Mouse (Mus musculus): Measurements from ENCODE around the gene Ccnd3. TPM values are rescaled to one million over a fixed set of nuclear protein-coding genes. Genes with fewer than 3 reads are reported as not detected.

Ccnd3 gene
- total RNA-seq, 2 experiments from 2014 or later: 24.5 to 26.7 TPM

DNA sequence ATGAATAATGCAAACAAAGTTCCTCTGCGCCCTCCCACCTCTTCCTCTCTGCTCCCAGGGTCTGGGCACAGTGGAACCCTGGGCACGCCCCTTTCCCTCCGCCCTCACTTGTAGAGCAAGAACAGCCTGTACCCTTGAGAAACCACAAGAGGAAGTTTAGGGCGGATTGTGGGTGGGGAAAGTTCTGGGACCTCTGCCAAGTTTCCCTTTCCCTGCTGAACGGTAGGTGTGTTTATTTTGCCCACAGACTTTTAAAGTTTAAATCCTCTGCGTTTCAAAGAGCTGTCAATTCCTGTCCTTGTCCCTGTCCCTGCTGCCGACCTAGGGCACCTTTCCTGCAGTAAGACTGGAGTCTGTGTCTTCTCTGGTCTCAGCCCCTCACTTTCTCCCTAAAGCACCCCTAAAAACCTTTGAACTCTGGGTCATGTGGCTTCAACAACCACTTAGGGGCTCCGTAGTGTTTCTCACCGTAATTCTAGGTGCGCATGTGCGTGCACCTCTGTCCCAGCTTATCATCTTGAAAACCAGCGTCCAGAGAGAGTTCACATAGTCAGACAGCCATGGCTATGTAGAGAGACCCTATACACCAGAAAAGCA is 3.3 kb downstream of the Ccnd3 start:
- intact Hi-C loops (cut with DNase I): no loop called here
- peak; percentile 83 to 96 for DNase-seq (ENCODE audit: extremely low spot score in 1 of 2, low spot score in 2 of 2)

GRCm38 (mm10) chr17:47509031-47509705 is 4.3 kb downstream of the Ccnd3 start:
- no peak for DNase-seq (ENCODE audit: extremely low spot score in 1 of 2, low spot score in 2 of 2)
- intact Hi-C loops (cut with DNase I): no loop called here

GRCm38 (mm10) chr17:47511111-47512020 is 6.5 kb downstream of the Ccnd3 start:
- DNase-seq (ENCODE audit: extremely low spot score in 1 of 2, low spot score in 2 of 2): peak; percentile 91 to 96
- intact Hi-C loops (cut with DNase I): loop anchor here (2.0 to 5.0 kb wide), 2 partner anchors 83 to 166 kb away; no protein-coding TSS in a partner anchor

DNA sequence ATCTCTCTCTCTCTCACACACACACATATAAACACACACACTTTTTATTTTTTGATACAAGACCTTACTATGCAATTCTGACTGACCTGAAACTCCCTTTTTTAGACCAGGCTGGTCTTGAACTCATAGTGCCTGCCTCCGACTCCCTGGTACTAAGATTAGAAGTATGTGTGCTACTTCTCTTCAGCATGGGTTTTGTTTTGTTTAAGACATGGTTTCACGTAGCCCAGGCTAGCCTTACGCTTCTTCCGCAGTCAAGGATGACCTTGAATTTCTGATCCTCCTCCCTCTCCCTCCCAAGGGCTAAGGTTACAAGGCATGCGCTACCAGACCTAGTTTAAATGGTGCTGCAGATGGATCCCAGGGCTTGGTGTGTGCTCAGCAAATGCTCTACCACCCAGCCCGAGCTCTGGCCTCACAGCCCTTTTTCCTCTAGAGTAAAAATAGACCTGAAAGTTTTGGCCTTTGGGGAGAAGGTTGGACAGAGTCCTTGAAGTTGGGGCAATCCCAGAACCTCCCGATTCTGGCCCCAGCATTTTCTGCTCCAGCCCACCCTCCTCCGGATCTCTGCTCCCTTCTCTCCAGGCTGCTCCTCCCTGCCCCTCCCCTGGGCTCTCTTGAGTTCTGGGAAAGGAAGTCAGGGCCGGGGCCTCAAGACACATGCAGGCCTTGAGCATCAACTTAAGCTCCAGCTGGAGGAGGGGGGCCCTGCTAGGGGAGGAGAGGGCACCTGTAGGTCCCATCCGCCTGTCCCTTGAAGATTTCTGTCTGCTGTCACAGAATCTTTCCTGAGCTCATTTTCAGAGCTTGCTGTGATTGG is 8.3 kb downstream of the Ccnd3 start:
- intact Hi-C loops (cut with DNase I): loop anchor here (5.0 kb wide), 1 partner anchor 164 kb away; no protein-coding TSS in a partner anchor

GRCm38 (mm10) chr17:47515180-47515844 is 10.5 kb downstream of the Ccnd3 start:
- no peak for DNase-seq (ENCODE audit: extremely low spot score in 1 of 2, low spot score in 2 of 2)
- intact Hi-C loops (cut with DNase I): no loop called here

More for the DNA sequence above, 8.3 kb downstream of the Ccnd3 start:
- DNase-seq (ENCODE audit: extremely low spot score in 1 of 2, low spot score in 2 of 2): no peak

- intact Hi-C loops (cut with DNase I): no loop called here
- DNase-seq (ENCODE audit: extremely low spot score in 1 of 2, low spot score in 2 of 2): no peak
These were observed 11.4 kb downstream of the Ccnd3 start for GRCm38 (mm10) chr17:47516232-47516631.

GRCm38 (mm10) chr17:47518205-47518604 is 13.4 kb downstream of the Ccnd3 start:
- intact Hi-C loops (cut with DNase I): no loop called here
- DNase-seq (ENCODE audit: extremely low spot score in 1 of 2, low spot score in 2 of 2): no peak

DNA sequence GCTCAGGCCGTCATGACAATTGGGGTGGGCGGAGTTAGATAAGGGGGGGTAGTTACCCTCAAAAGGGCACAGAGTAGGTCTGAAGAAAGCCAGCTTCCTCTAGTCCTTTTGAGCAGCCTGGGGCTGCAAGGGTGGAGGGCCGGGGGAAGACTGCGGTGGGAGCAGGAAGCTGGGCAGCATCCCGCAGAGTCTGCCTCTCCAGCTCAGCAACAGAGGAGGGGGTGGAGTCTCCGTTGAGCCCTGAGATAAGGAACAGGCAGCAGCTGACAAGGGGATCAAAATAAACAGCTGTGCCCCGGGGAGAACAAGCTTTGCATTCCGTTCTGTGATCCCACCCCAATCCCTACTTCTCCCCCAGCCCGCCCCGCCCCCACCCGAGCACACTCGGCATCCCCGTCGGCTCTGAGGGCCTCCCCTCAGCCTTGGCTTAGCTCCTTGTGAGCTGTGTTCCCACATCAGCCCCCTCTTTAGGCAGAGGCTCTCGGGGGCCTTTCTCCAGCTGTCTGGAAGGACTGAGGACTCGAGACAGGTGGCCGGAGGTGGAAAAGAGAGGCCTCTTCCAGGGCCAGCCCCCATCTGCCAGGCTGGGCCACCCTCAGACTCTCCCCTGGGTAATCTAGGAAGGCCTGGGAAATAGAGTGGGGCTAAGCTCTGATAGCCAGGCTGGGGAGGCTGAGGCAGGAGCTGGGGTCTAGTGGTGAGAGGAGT is 16.9 kb downstream of the Ccnd3 start:
- peak; percentile 25 to 91 for DNase-seq (ENCODE audit: extremely low spot score in 1 of 2, low spot score in 2 of 2)
- intact Hi-C loops (cut with DNase I): no loop called here

DNA sequence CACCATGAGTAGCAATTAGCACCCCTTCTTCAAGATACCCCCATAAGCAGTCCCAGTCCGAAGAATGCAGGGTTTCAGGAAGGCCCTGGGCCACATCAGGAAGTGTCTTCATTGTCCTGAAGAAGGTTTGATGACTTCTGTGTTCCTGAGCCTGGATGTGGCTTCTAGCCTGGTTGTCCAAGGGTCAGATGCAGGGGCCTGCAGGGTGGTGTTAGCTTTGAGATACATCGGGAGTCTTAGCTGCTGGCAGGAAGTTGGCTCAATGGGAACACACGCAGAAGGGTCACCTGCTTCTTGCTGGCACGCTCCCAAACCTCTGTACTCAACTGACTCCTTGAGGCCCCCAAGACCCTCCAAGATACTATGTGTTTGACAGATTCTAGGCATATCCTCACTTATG is 17.7 kb downstream of the Ccnd3 start:
- no peak for DNase-seq (ENCODE audit: extremely low spot score in 1 of 2, low spot score in 2 of 2)
- intact Hi-C loops (cut with DNase I): no loop called here

DNA sequence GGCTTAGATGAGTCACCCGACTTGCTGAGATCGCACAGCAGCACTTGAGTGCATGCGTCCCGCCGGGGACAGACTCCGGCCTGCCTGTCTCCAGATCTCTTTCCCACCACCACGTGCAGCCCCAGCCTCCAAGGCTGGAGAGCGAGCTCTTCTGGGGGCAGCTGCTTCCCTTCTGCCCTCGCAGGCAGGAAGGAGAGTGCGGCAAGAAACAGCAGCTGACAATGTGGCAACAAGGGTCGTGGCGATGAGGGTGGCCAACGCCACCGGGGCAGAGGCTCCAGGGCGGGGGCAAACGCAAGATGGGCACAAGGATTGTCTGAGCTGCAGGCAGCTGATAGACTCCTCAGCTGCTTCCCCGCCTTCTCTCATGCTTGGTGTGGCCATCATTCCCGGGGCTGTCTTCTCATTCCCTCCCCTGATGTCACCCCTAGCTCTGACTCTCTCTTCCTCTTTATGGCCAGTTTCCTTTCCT is 18.4 kb downstream of the Ccnd3 start:
- intact Hi-C loops (cut with DNase I): no loop called here
- DNase-seq (ENCODE audit: extremely low spot score in 1 of 2, low spot score in 2 of 2): peak in 1 of 2 experiments; percentile 74

GRCm38 (mm10) chr17:47524055-47524454 is 19.2 kb downstream of the Ccnd3 start:
- intact Hi-C loops (cut with DNase I): no loop called here

GRCm38 (mm10) chr17:47524991-47525390 is 20.1 kb downstream of the Ccnd3 start:
- intact Hi-C loops (cut with DNase I): no loop called here
- no peak for DNase-seq (ENCODE audit: extremely low spot score in 1 of 2, low spot score in 2 of 2)

More at GRCm38 (mm10) chr17:47524055-47524454, 19.2 kb downstream of the Ccnd3 start:
- DNase-seq (ENCODE audit: extremely low spot score in 1 of 2, low spot score in 2 of 2): no peak

- intact Hi-C loops (cut with DNase I): no loop called here
- DNase-seq (ENCODE audit: extremely low spot score in 1 of 2, low spot score in 2 of 2): no peak
These were observed 22.1 kb downstream of the Ccnd3 start for GRCm38 (mm10) chr17:47526856-47527520.

DNA sequence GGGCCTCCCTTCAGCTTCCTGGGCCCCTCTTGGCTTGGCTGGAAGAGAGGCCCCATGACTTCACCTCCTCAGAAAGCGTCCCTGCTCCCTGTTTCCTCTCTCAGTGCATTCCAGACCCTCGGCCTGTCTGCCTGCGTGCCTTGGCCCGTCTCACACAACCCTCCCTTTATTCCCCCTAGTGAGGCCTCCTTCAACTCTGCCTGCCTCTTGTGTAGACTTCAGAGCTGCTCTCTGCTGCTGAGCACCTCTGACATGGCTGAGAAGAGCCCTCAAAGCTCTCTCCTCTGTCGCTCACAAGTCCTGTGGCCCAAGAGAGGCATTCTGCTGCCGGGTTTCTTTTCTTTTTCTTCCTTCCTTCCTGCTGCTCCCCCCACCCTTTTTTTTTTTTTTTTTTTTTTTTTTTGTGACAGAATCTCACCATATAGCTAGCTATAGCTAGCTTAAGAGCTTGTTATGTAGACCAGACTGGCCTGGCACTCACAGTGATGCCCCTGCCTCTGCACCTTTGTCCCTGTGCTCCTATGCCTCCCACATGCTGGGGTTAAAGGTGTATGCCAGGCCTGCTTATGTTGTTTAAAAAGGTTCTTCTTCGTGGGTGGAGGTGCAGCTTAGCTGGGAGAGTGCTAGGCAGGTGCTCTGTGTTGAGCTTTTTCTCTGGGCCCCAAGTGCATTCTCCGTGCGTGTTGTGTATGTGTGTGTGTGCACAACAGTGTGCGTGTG is 22.9 kb downstream of the Ccnd3 start:
- intact Hi-C loops (cut with DNase I): no loop called here

GRCm38 (mm10) chr17:47528919-47529318 is 24.1 kb downstream of the Ccnd3 start:
- intact Hi-C loops (cut with DNase I): no loop called here
- DNase-seq (ENCODE audit: extremely low spot score in 1 of 2, low spot score in 2 of 2): no peak

More for the DNA sequence above, 22.9 kb downstream of the Ccnd3 start:
- DNase-seq (ENCODE audit: extremely low spot score in 1 of 2, low spot score in 2 of 2): no peak

GRCm38 (mm10) chr17:47529595-47529994 is 24.7 kb downstream of the Ccnd3 start:
- intact Hi-C loops (cut with DNase I): no loop called here
- no peak for DNase-seq (ENCODE audit: extremely low spot score in 1 of 2, low spot score in 2 of 2)

Measured in left cerebral cortex, postnatal 10 days (tissue).